Mouse (Mus musculus) forebrain, embryonic 12.5 days (tissue): ENCODE results near the gene Myrf. TPM values are rescaled to one million over a fixed set of nuclear protein-coding genes. Genes with fewer than 3 reads are reported as not detected.

Experiments
- ATAC-seq: fragments of 200-750 bp; cut with Nextera tagmentation; 2 replicates; pipeline ENCODE4 v1.8.0; 2017; ENCODE audit warnings: moderate TSS enrichment; ENCODE audit not compliant: low FRiP score
- H3K27ac ChIP-seq: fragments of 300-500 bp; sonication (generic); 2 replicates; pipeline ENCODE4 v1.5.1; 2016; ENCODE audit warnings: mild to moderate bottlenecking
- H3K27me3 ChIP-seq: fragments of 300-500 bp; sonication (generic); 2 replicates; pipeline ENCODE4 v1.6.1; 2016; ENCODE audit warnings: mild to moderate bottlenecking
- H3K36me3 ChIP-seq: fragments of 300-500 bp; sonication (generic); replicated peaks from 2 replicates; pipeline ENCODE4 v1.6.1; 2016; ENCODE audit warnings: mild to moderate bottlenecking
- H3K4me1 ChIP-seq: fragments of 300-500 bp; sonication (generic); 2 replicates; pipeline ENCODE4 v1.6.1; 2016
- H3K4me2 ChIP-seq: fragments of 300-500 bp; sonication (generic); 2 replicates; pipeline ENCODE4 v1.6.1; 2016; ENCODE audit warnings: mild to moderate bottlenecking, moderate library complexity
- H3K4me3 ChIP-seq: fragments of 300-500 bp; sonication (generic); replicated peaks from 2 replicates; pipeline ENCODE4 v1.5.1; 2016; ENCODE audit warnings: mild to moderate bottlenecking
- H3K9ac ChIP-seq: fragments of 300-500 bp; sonication (generic); 2 replicates; pipeline ENCODE4 v1.6.1; 2016; ENCODE audit warnings: mild to moderate bottlenecking
- H3K9me3 ChIP-seq: fragments of 300-500 bp; sonication (generic); 2 replicates; pipeline ENCODE4 v1.6.1; 2016
- WGBS: fragments of 180-500 bp; shearing (Covaris S2); methylation state at CpG from one replicate; pipeline ENCODE4 v1.1.7; 2016; 5-methylcytosine and 5-hydroxymethylcytosine counted together
- polyA plus RNA-seq: library from polyadenylated mRNA; unstranded; fragments of >200 nt; fragmentation: Nextera tagmentation; extraction: Ambion mirVana; gene quantifications from 2 replicates; pipeline ENCODE4 v1.2.1, GENCODE M21; 2016

The Myrf gene
- polyA plus RNA-seq, 1 experiment from 2014 or later = 0.72 TPM

GRCm38 (mm10) chr19:10242916-10243315, 2.4 kb upstream of the Myrf start:
- Histone ChIP-seq H3K27me3 (peaks cover 32% of the 10 kb centered on the region), H3K4me3 (no peak overlapping the region), H3K36me3 (no peaks in the 10 kb centered on the region), H3K4me1 (peaks cover 21% of the 10 kb centered on the region), H3K27ac (no peak overlapping the region), H3K9me3 (no peaks in the 10 kb centered on the region), H3K9ac (no peak overlapping the region), H3K4me2 (no peak overlapping the region)
- no peak for ATAC-seq
- 0% methylated on average over 8 of the region's 8 CpGs for WGBS

- H3K4me1 ChIP-seq = peaks cover 21% of the 10 kb centered on the region
- WGBS = 2% methylated on average over 26 of the region's 26 CpGs
- H3K27ac ChIP-seq = no peak overlapping the region
- peaks cover 32% of the 10 kb centered on the region for H3K27me3 ChIP-seq
- ATAC-seq = peak; percentile 15
- H3K9ac ChIP-seq = peak overlapping the region; percentile 66
- no peaks in the 10 kb centered on the region for H3K9me3 ChIP-seq
- peak overlapping the region; percentile 79 for H3K4me2 ChIP-seq
- no peaks in the 10 kb centered on the region for H3K36me3 ChIP-seq
- H3K4me3 ChIP-seq = peak overlapping the region; percentile 51
Observed at GRCm38 (mm10) chr19:10239975-10240653, 434 bp downstream of the Myrf start.

- no peak overlapping the region for H3K9ac ChIP-seq
- H3K4me3 ChIP-seq = no peak overlapping the region
- H3K4me2 ChIP-seq = no peak overlapping the region
- H3K36me3 ChIP-seq = no peaks in the 10 kb centered on the region
- ATAC-seq = no peak
- 56% methylated on average over 2 of the region's 2 CpGs for WGBS
- peaks cover 32% of the 10 kb centered on the region for H3K27me3 ChIP-seq
- H3K27ac ChIP-seq = no peak overlapping the region
- H3K9me3 ChIP-seq = no peaks in the 10 kb centered on the region
- H3K4me1 ChIP-seq = peaks cover 21% of the 10 kb centered on the region
Observed at GRCm38 (mm10) chr19:10239419-10239818, 1.1 kb downstream of the Myrf start.

- 67% methylated on average over 3 of the region's 3 CpGs for WGBS
Observed at GRCm38 (mm10) chr19:10238477-10238876, 2.1 kb downstream of the Myrf start.

GRCm38 (mm10) chr19:10235784-10236565, 4.6 kb downstream of the Myrf start:
- 85% methylated on average over 9 of the region's 9 CpGs for WGBS
- no peaks in the 10 kb centered on the region for H3K9me3 ChIP-seq
- H3K27ac ChIP-seq = no peak overlapping the region
- H3K27me3 ChIP-seq = peaks cover 43% of the 10 kb centered on the region
- ATAC-seq = no peak
- no peaks in the 10 kb centered on the region for H3K36me3 ChIP-seq
- H3K4me1 ChIP-seq = peaks cover 26% of the 10 kb centered on the region
- H3K4me2 ChIP-seq = no peak overlapping the region
- H3K9ac ChIP-seq = no peak overlapping the region
- H3K4me3 ChIP-seq = no peak overlapping the region

More at GRCm38 (mm10) chr19:10238477-10238876, 2.1 kb downstream of the Myrf start:
- Histone ChIP-seq H3K9ac (no peak overlapping the region), H3K27me3 (peaks cover 32% of the 10 kb centered on the region), H3K4me2 (no peak overlapping the region), H3K27ac (no peak overlapping the region), H3K36me3 (no peaks in the 10 kb centered on the region), H3K9me3 (no peaks in the 10 kb centered on the region), H3K4me1 (peaks cover 20% of the 10 kb centered on the region), H3K4me3 (no peak overlapping the region)
- ATAC-seq = no peak

- Histone ChIP-seq H3K27ac (no peak overlapping the region), H3K36me3 (no peaks in the 10 kb centered on the region), H3K4me2 (no peak overlapping the region), H3K4me3 (no peak overlapping the region), H3K9ac (no peak overlapping the region), H3K4me1 (peaks cover 17% of the 10 kb centered on the region), H3K27me3 (peaks cover 27% of the 10 kb centered on the region), H3K9me3 (no peaks in the 10 kb centered on the region)
- no peak for ATAC-seq
- WGBS = 35% methylated on average over 9 of the region's 9 CpGs
Observed at GRCm38 (mm10) chr19:10232327-10233017, 8.1 kb downstream of the Myrf start.

GRCm38 (mm10) chr19:10231871-10232270, 8.7 kb downstream of the Myrf start:
- Histone ChIP-seq H3K36me3 (no peaks in the 10 kb centered on the region), H3K4me1 (peaks cover 17% of the 10 kb centered on the region), H3K9ac (no peak overlapping the region), H3K9me3 (no peaks in the 10 kb centered on the region), H3K4me3 (no peak overlapping the region), H3K4me2 (no peak overlapping the region), H3K27me3 (peaks cover 27% of the 10 kb centered on the region), H3K27ac (no peak overlapping the region)
- no peak for ATAC-seq
- WGBS = 12% methylated on average over 5 of the region's 5 CpGs

- Histone ChIP-seq H3K36me3 (no peaks in the 10 kb centered on the region), H3K4me3 (no peak overlapping the region), H3K27me3 (peaks cover 27% of the 10 kb centered on the region), H3K4me2 (no peak overlapping the region), H3K27ac (no peak overlapping the region), H3K9me3 (no peaks in the 10 kb centered on the region), H3K9ac (no peak overlapping the region), H3K4me1 (peaks cover 17% of the 10 kb centered on the region)
- 7% methylated on average over 7 of the region's 7 CpGs for whole genome bisulfite sequencing
- no peak for ATAC-seq
Observed at GRCm38 (mm10) chr19:10231016-10231415, 9.5 kb downstream of the Myrf start.

- Histone ChIP-seq H3K36me3 (no peaks in the 10 kb centered on the region), H3K4me1 (peaks cover 10% of the 10 kb centered on the region)
- no peak for ATAC-seq
Observed at GRCm38 (mm10) chr19:10225767-10226166, 14.8 kb downstream of the Myrf start.

GRCm38 (mm10) chr19:10224637-10225453, 15.7 kb downstream of the Myrf start:
- no peak for ATAC-seq
- no peaks in the 10 kb centered on the region for H3K36me3 ChIP-seq
- peak overlapping the region; percentile 18; the same call in 1 of the 2 replicates for H3K9ac ChIP-seq
- WGBS = 30% methylated on average over 26 of the region's 26 CpGs
- peaks cover 4% of the 10 kb centered on the region; the same call in 1 of the 2 replicates for H3K27me3 ChIP-seq
- peak overlapping the region; percentile 11; the same call in 1 of the 2 replicates for H3K4me3 ChIP-seq
- peaks cover 9% of the 10 kb centered on the region for H3K4me1 ChIP-seq
- H3K4me2 ChIP-seq = peak overlapping the region; percentile 37
- no peak overlapping the region for H3K27ac ChIP-seq
- no peaks in the 10 kb centered on the region for H3K9me3 ChIP-seq

More at GRCm38 (mm10) chr19:10225767-10226166, 14.8 kb downstream of the Myrf start:
- Histone ChIP-seq H3K27ac (no peak overlapping the region), H3K9ac (no peak overlapping the region), H3K4me3 (no peak overlapping the region), H3K27me3 (peaks cover 6% of the 10 kb centered on the region; the same call in 1 of the 2 replicates), H3K4me2 (no peak overlapping the region), H3K9me3 (no peaks in the 10 kb centered on the region)
- 91% methylated on average over 4 of the region's 4 CpGs for WGBS

GRCm38 (mm10) chr19:10223561-10223960, 17.0 kb downstream of the Myrf start:
- WGBS = 72% methylated on average over 4 of the region's 4 CpGs
- no peak overlapping the region for H3K27ac ChIP-seq
- H3K4me1 ChIP-seq = peaks cover 12% of the 10 kb centered on the region
- ATAC-seq = no peak
- no peak overlapping the region for H3K4me3 ChIP-seq
- H3K27me3 ChIP-seq = peaks cover 2% of the 10 kb centered on the region; the same call in 1 of the 2 replicates
- H3K9me3 ChIP-seq = no peaks in the 10 kb centered on the region
- H3K4me2 ChIP-seq = no peak overlapping the region
- no peaks in the 10 kb centered on the region for H3K36me3 ChIP-seq
- H3K9ac ChIP-seq = no peak overlapping the region
